Mouse (Mus musculus) testis, adult 2 months (tissue): Measurements from ENCODE around the gene Aff1.

ENCODE experiments used
- CTCF ChIP-seq: fragments of 200-500 bp; IDR thresholded peaks from 2 replicates; pipeline ENCODE4 v1.5.1; 2012; ENCODE audit warnings: low read depth, mild to moderate bottlenecking, inconsistent platforms, low read length, moderate library complexity; ENCODE audit not compliant: control insufficient read depth, insufficient read depth, insufficient replicate concordance
- POLR2A ChIP-seq: fragments of 200-500 bp; IDR thresholded peaks from 2 replicates; pipeline ENCODE4 v1.6.1; 2012; ENCODE audit warnings: low read depth, mild to moderate bottlenecking, inconsistent platforms, low read length, moderate library complexity; ENCODE audit not compliant: control insufficient read depth

GRCm38 (mm10) chr5:103854807-103855194, 162.6 kb downstream of the Aff1 start:
- no peak for TF ChIP-seq CTCF
- no peak for TF ChIP-seq POLR2A
